Mouse (Mus musculus) frontal cortex, postnatal 10 days (tissue): ENCODE measurements around the gene Wfdc17.

Experiments used
- DNase-seq, 2 experiments: peaks; one replicate each; pipeline ENCODE4 v3.0.0; 2022; ENCODE audit warnings: low spot score in 2 of 2, mixed read lengths in 1 of 2

Wfdc17 gene

GRCm38 (mm10) chr11:83703705-83704104 is at the start of gene Wfdc17:
TSS of gene Wfdc17 (plus strand) at chr11:83703991.
- DNase-seq, result no peak

- DNase-seq, result no peak
Measured at GRCm38 (mm10) chr11:83654606-83655005, 49.2 kb upstream of the Wfdc17 start.

- no peak for DNase-seq
Measured at GRCm38 (mm10) chr11:83657508-83657907, 46.3 kb upstream of the Wfdc17 start.

- no peak for DNase-seq
Measured at GRCm38 (mm10) chr11:83658797-83659196, 45.0 kb upstream of the Wfdc17 start.

GRCm38 (mm10) chr11:83662204-83662603 is 41.6 kb upstream of the Wfdc17 start, which contains the start of gene Ccl4:
TSS of gene Ccl4 (plus strand) at chr11:83662584.
- DNase-seq, result no peak

GRCm38 (mm10) chr11:83663532-83663931 is 40.3 kb upstream of the Wfdc17 start:
- no peak for DNase-seq

- DNase-seq, result no peak
Measured at GRCm38 (mm10) chr11:83671743-83672142, 32.0 kb upstream of the Wfdc17 start.

GRCm38 (mm10) chr11:83675665-83676064 is 28.1 kb upstream of the Wfdc17 start:
- DNase-seq, result no peak

GRCm38 (mm10) chr11:83689918-83690317 is 13.9 kb upstream of the Wfdc17 start:
- no peak for DNase-seq

GRCm38 (mm10) chr11:83692008-83692407 is 11.8 kb upstream of the Wfdc17 start:
- DNase-seq, result no peak

GRCm38 (mm10) chr11:83708715-83709114 is 4.9 kb downstream of the Wfdc17 start, which contains the start of gene Wfdc18:
TSS of gene Wfdc18 (plus strand) at chr11:83709015.
- DNase-seq, result no peak

- no peak for DNase-seq
Measured at GRCm38 (mm10) chr11:83709683-83710082, 5.9 kb downstream of the Wfdc17 start.

- no peak for DNase-seq
Measured at GRCm38 (mm10) chr11:83712671-83713070, 8.9 kb downstream of the Wfdc17 start.

GRCm38 (mm10) chr11:83713925-83714324 is 10.1 kb downstream of the Wfdc17 start:
- DNase-seq, result no peak

GRCm38 (mm10) chr11:83717042-83717665 is 13.4 kb downstream of the Wfdc17 start:
- DNase-seq, result no peak

- no peak for DNase-seq
Measured at GRCm38 (mm10) chr11:83720766-83721165, 17.0 kb downstream of the Wfdc17 start.

GRCm38 (mm10) chr11:83728757-83729432 is 25.1 kb downstream of the Wfdc17 start:
- DNase-seq, result no peak

- no peak for DNase-seq
Measured at GRCm38 (mm10) chr11:83731116-83731515, 27.3 kb downstream of the Wfdc17 start.

- DNase-seq, result no peak
Measured at GRCm38 (mm10) chr11:83733071-83733640, 29.4 kb downstream of the Wfdc17 start.

GRCm38 (mm10) chr11:83734215-83734614 is 30.4 kb downstream of the Wfdc17 start:
- DNase-seq, result no peak

GRCm38 (mm10) chr11:83735881-83736280 is 32.1 kb downstream of the Wfdc17 start:
- DNase-seq, result no peak

- no peak for DNase-seq
Measured at GRCm38 (mm10) chr11:83737109-83737558, 33.3 kb downstream of the Wfdc17 start.

GRCm38 (mm10) chr11:83739241-83739640 is 35.5 kb downstream of the Wfdc17 start:
- DNase-seq, result peak; percentile 34 to 74
